Mouse (Mus musculus) left cerebral cortex, postnatal 36 days (tissue): ENCODE data around the gene Adcy2. TPM values are rescaled to one million over a fixed set of nuclear protein-coding genes. Genes with fewer than 3 reads are reported as not detected.

Source experiments
- DNase-seq, 2 experiments: peaks; one replicate each; pipeline ENCODE4 v3.0.0; 2021 to 2022; ENCODE audit warnings: low spot score in 2 of 2, mixed read lengths in 1 of 2
- intact Hi-C: fragments of 180-260 bp; cut with DNase I; formaldehyde crosslinking; loops from one replicate; pipeline ENCODE4 v1.15.1; 2025
- total RNA-seq, 2 experiments: library from RNA; stranded (reverse); gene quantifications; 2 replicates each; pipeline ENCODE4 v1.2.3; 2021

Adcy2 gene
- 100 to 1,000 TPM; 125 to 145 TPM for total RNA-seq

DNA sequence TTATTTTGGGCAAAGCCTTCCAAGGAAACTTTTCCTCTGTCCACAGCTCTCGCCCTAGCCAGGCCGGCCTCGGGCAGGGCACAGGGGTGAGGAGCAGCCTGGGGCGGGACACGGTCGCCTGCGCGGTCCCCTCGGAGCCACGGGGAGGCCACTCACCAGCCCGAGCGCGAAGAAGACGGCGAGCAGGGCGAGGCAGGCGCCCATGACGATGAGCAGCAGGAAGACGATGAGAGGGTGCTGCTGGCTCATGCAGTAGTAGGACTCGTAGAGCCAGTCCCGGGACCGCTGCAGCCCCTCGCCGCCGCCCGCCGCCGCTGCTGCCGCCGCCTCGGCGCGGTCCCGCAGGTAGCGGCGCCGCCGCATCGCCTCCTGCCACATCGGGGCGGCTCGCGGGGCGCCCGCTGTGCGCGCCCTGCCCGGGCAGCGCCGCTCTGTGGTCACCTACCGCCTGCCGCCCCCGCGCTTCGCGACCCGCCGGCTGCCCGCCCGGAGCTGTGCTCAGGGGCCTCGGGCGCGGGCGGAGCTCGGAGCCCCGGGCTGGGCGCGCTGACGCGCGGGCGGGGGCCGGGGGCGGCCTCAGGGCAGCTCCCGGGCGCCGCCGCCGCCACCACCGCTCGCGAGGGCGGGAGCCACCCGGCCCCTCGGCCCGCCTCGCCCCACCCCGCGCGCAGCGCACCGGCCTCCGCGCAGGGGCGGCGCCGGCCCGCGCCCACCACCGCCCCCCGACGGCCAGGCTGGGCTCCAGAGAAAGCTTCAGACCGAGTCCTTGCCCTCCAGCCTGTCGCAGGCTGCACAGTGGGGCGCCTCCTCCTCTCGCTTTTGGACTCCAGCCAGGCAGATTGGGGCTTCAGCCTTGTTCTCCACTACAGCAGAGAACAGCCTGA, at the start of gene Adcy2:
Gene Adcy2 (minus strand): TSS at position 624 of the 884 bp plus-strand sequence.
- intact Hi-C loops = loop anchor here (5.0 kb wide), 1 partner anchor 397 kb away; no protein-coding TSS in a partner anchor
- DNase-seq = peak; percentile 60 to 75

DNA sequence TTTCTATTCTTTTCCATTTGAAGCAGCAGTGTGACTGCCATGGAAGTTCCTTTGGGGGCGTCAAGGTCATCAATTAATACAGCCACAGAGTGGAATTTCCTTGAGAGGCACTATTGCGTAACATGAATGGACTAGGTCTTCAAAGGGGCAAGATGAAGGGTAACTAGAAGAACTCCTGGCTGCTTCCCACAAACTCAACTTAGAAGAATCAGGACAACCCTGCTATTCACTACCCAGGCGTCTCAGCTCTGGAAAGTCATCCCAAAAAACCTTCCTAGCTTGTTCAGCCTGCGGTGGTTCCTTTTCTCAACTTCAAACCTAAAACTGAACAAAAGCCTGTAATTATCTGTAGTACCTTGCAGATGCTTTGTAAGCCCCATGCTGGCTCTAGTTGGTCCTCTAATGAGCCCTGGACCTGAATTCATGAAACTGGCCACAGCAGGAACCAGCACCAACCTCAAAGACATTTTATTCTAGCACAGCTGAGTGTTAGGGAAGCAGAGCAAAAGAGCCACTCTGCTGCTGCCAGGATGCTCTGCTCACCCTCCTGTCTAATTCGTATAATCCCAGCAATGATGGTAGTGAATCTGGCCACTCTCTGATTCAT, 37.8 kb upstream of the Adcy2 start:
- DNase-seq = no peak
- intact Hi-C loops = no loop called here

DNA sequence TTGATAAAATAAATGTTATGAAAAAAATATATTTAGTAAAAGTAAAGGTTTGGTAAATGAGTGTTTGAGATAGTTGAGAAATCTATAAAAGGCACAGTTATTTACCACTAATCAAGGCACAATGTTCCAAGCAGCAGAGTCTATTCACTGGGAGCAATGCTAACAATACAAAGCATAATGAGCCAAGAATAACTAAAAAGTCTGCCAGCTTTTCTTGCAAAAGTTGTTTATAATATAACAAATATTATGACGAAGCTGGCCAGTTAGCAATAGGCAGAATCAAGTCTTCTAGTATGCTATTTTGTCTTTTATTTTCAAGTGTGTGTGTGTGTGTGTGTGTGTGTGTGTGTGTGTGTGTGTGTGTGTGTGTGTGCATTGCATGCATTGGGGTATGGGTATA, 35.3 kb upstream of the Adcy2 start:
- intact Hi-C loops = no loop called here
- DNase-seq = no peak

DNA sequence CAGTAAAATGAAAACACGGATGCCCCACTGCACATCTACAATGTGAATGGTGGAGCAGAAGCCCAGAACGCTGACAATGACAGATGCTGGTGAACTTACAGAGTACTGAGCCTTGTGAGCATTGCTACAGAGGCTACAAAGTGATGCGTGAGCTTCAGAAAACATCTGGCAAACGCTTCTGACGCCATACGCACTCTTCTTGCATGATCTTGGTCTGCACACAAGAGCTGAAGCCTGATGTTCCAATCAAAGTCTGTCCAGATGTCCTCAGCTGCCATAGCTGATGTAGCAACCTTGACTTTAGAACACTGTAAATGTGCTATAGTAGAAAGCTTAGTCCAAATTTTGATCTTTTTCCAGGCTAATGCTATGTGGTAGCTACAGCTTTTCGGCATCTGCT, 34.2 kb upstream of the Adcy2 start:
- no peak for DNase-seq
- intact Hi-C loops = no loop called here

DNA sequence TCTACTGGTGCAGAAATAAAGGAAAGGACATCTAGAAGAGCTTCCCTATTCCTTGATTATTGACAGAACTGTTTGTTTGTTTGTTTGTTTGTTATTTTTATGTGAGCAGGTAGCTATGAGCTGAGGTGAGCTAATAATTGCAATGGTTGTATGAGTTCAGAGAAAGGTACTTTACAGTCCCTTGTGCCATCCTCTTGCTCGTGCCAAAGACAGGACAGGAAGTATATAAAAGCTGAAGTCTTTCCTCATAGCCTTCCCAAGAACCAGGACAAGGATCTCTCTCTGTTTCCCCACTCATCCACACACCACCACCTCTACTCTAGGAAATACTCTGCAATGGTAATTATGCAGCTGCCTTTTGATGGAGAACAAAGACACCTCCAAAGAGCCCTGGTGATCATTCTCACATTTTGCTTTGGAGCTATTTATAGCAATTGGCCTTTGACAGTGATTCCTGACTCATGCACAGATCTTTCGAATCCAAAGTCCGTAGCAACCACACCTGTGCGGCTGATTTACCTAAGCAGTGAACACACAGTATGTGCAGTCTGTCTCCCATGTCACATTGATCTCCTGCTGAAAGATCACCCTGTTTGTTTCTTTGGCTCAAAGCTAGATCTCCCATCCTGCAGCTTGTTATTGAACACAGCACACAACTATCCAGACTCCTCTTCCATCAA, 29.9 kb upstream of the Adcy2 start:
- DNase-seq = no peak
- intact Hi-C loops = no loop called here

DNA sequence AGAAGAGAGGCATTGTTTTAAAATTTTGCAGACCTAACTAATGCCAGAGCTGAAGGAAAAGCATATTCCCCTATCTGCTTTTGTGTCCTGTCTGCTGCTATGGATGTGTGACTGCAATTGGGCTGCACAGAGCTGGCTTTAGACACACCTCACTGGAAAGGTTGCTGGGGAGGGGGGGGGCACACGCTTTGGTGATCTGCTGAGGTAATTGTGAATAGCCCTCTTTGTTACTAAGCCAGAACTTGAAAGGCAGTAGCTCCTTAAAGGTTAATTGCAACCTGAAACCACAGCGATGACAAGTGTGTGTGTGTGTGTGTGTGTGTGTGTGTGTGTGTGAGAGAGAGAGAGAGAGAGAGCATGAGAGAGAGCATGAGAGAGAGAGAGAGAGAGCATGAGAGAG, 25.6 kb upstream of the Adcy2 start:
- no peak for DNase-seq

DNA sequence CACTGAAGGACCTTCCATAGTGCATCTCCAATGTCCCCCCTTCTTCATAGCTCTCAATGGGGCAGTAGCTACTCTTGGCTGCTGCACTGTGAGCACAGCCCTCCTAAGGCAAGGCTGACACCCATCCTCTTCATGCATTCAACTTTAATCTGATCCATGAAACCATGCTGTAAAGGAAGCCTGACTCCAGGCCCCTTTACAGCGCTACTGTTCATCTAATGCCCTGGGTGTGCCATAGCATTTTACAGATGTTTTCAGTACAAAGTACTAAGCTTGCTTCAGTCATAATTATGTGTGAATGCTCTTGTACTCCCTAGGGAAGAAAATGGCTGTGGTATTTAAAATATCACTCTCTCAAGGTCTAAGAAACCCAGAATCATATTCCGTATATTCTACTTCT, 23.9 kb upstream of the Adcy2 start:
- intact Hi-C loops = no loop called here
- no peak for DNase-seq

More for the DNA sequence above, 25.6 kb upstream of the Adcy2 start:
- intact Hi-C loops = no loop called here

DNA sequence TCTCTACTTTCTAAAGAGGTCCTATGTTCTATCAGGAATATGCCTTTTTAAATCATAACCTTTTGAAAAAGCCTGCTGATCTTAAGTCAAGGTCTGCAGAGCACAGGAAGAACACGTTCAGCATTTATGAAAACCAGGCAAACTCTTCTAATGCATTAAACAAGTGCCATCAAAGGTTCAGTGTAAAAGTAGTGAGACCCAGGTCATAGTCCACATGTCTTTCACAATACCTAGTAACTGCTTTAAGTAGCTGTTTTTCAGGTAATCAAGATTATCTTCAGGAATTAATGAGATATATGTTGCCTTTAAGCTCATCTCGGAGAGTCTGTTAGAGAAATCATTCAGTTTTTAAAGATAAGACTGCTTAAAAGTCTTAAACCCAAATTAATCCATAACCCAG, 21.2 kb upstream of the Adcy2 start:
- intact Hi-C loops = no loop called here
- no peak for DNase-seq

DNA sequence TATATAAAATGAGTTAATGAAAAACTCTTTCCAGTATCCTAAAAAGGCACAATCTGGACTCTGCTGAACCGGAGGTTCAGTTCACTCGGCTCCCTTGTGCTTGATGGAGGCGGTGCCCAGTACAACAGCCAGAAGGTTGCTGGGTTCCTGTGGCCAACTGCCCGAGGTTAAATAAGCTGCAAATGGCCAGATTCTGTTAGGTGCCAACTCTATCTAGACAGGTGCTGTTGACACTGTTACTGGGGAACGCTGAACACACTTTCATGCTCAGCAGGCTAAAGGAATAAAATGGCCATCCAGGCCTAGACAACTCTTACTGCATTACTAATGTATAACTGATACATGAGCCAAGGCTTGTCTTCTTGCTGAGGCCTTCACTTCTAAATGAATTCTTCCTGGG, 7.6 kb upstream of the Adcy2 start:
- DNase-seq = no peak
- intact Hi-C loops = loop anchor here (10.0 kb wide), 1 partner anchor 68 kb away; no protein-coding TSS in a partner anchor

DNA sequence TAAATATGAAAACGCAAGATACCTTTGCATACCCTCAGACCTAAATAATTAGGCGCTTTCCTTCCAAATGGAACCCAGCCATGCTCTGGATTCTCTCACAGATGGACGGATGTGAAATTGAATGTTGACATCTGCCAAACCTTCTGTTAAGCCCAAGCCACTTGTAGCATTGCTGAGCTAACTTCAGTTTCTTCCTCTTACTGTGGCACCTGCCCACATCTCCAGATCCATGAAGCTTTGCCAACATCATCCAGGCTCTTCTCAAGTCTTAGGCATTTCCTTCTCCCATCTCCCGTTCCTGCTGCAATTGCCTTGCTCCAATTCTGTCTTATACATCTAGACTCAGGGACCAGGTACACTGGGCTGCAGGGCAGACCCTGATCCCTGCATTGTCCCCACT, 6.8 kb upstream of the Adcy2 start:
- intact Hi-C loops = loop anchor here (10.0 kb wide), 1 partner anchor 69 kb away; no protein-coding TSS in a partner anchor
- DNase-seq = peak; percentile 40 to 41

DNA sequence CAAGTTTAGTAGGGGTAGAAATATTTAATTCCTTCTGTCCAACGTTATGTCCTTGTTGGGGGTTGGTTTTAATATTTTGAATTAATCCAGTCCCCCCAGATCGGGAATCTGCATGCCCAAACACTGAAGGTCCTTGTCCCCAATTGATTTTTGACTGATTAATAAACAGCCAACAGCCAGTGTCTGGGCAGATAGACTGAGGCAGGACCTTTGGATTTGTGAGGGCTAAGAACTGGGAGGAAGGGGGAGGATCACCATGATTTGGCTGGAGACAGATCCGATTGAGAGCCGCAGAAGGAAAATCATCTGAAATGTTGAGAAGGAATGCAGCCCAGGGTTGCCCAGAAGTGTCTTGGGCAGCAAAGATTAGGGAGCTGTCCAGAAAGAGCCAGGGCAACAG, 5.1 kb upstream of the Adcy2 start:
- intact Hi-C loops = loop anchor here (10.0 kb wide), 1 partner anchor 70 kb away; no protein-coding TSS in a partner anchor
- no peak for DNase-seq

DNA sequence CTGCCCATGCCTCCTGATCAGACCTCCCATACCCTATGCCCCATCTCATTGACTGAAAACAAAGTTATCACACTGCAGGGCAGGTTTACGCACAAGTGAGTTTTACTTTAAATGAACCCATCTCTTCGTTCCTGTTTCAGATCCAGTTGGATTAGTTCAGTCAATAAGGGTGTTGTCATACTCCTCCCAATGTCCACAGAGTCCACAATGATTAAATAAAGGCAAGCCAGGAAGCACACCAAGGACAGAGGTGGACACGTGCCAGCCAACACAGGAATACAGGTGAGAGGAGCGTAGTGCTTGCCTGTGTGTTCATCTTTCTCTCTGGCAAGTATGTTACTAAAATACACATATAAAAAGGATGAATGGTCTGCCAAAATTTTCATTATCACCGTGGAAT, 3.3 kb upstream of the Adcy2 start:
- intact Hi-C loops = loop anchor here (10.0 kb wide), 1 partner anchor 72 kb away; no protein-coding TSS in a partner anchor
- DNase-seq = no peak

DNA sequence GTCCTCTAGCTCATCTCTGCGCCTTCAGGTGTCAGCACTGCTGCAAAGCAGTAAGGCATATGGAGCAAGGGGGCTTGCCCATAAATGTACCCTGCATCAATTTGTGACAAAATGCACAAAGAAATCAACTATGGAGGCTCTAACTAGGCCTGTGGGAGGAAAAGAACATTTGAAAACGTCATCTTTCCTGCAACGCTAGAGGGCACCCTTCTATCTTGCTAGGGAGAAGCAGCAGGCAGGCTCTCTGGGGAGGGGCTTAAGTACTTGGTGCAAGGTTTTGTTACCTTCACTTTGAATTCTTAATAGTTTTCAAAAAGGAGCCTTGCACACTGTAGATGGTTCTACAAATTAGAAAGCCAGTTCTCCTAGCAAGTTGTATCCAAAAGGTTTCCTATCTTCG, 2.8 kb upstream of the Adcy2 start:
- DNase-seq = peak; percentile 50 to 73
- intact Hi-C loops = loop anchor here (10.0 kb wide), 1 partner anchor 73 kb away; no protein-coding TSS in a partner anchor

DNA sequence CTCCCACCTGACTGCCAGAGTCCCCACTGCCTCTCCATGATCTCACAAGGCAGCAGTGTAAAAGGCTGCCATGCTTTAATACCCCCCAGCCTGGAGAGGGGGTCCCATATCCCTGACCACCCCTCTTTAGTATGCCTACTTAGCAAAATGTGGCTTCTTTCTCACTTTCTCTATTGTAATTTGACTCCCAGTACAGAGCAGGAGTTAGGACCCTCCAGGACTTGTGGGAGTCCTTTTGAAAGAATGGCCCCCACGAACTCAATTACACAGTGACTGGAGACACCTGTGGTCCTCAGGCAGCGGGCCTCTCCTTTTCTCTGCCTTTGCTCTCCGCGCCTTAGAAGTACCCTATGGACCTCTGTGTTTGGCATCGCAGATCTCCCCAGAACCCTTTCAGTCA, 485 bp upstream of the Adcy2 start:
- no peak for DNase-seq
- intact Hi-C loops = loop anchor here (5.0 to 10.0 kb wide), 2 partner anchors 75 to 398 kb away; no protein-coding TSS in a partner anchor

DNA sequence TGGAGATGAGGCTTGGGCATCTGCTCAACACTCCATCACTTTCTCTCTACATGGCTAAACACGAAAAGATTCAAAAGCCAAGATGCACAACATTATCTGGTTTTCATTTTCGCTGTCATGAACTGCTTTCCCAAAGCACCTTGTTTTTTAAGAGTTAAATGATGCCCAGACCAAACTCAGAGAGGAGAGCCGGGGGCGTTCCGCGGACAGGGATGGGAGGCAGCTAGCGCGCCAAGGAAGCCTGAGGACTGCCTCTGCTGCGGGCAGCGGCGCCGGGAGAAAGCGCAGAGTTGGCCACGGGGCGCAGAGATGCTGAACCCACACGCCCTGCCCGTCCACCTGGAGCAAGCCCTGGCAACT, 803 bp downstream of the Adcy2 start:
- intact Hi-C loops = loop anchor here (5.0 kb wide), 1 partner anchor 396 kb away; no protein-coding TSS in a partner anchor

DNA sequence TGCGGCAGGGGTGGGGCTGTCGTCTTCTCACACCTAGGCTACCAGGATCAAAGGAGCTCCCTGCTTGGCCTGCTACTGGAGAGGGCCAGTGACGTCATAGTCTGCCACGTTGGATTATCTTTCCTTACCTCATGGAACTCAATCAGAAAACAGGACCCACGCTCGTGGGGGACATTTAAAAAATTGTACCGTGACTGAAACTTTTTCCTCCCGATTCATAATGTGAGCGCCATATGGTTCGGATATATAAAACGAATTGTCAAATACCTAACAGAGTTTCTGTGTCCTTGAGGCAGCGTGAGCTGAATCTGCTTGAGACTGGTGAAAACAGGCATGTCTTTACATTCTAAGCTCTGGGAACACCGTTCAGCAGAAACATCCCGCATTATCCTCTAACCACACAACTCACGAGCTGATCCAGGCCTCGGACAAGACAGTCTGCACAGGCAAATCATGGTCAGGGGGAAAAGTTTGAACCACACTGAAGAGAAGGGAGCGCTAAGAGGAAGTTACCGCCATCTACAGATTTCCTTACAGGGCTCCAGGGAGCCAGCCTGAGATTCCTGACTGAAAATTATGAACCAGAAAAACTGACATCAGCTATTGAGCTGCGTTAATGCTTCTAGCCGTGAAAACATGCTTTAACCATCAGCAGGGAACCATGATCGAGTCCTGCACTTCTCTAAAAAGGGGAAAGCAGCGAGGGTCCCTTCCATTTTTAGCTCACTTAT, 1.4 kb downstream of the Adcy2 start:
- peak; percentile 36 to 46 for DNase-seq
- intact Hi-C loops = loop anchor here (5.0 kb wide), 1 partner anchor 396 kb away; no protein-coding TSS in a partner anchor

More for the DNA sequence above, 803 bp downstream of the Adcy2 start:
- DNase-seq = peak in 1 of 2 experiments; percentile 69

DNA sequence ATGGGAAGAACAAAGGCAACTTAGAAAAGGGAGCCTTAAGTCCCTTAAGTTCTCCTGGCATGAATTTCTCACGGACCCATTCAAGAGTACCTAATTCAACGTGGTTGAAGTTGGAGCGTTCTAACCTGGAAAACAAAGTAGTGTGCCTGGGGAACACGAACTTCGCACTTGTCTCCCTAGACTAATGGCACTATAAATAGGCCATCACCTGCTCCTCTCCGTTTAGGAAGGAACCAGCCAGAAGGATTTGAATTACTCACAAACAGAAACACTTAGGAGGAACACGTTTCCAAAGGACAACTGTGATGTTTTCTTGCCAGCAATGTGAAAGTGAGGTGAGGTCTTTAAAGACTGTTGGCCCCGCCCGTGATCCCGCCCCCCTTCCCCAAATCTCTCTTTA, 2.0 kb downstream of the Adcy2 start:
- DNase-seq = no peak
- intact Hi-C loops = loop anchor here (5.0 kb wide), 1 partner anchor 395 kb away; no protein-coding TSS in a partner anchor

DNA sequence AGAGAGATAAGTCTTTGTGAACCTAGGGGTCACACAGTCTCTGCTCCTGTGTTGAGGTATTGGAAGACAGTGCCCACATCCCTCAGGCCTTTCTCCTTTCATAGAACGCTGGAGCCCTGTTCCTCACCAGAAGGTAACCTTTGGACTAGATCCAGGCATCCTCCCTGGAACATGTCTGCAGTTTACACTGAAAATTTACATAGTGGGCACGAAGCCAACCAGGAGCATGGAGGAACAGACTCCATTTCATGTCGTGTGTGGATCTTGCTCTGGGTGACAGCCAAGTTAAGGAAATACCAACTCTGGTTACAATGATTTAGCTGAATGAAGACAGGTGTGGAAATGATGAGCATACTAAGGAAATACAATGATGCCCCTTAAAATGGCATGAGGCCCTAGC, 2.7 kb downstream of the Adcy2 start:
- no peak for DNase-seq
- intact Hi-C loops = loop anchor here (5.0 kb wide), 1 partner anchor 394 kb away; no protein-coding TSS in a partner anchor

DNA sequence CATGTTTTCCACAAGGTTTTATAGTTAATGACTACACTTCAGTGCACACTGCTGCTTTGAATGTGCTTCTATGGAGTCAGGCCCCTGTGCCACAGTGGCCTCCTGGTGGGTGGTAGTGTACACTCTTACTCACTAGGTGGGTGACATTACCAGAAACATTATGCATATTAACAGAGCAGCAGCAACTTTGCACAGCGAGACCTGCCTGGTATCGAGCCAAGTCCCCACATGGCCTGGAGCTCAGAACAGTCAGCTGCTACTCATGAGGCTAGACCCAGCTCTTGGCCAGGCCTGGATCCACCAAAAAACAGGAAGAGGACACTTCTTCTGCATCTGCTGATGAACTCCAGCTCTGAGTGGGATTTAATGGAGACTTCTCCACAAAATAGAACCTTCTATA, 13.6 kb downstream of the Adcy2 start:
- DNase-seq = no peak
- intact Hi-C loops = no loop called here
